Mouse (Mus musculus) left cerebral cortex, adult 8-10 months (tissue): Measurements from ENCODE around the gene Meis2. TPM values are rescaled to one million over a fixed set of nuclear protein-coding genes. Genes with fewer than 3 reads are reported as not detected.

ENCODE experiments used
- DNase-seq, 2 experiments: peaks; one replicate each; pipeline ENCODE4 v3.0.0; 2022; ENCODE audit warnings: low spot score in 2 of 2
- total RNA-seq, 4 experiments: library from RNA; stranded (reverse); gene quantifications; 2 replicates each; pipeline ENCODE4 v1.2.4; 2022

Gene Meis2
- total RNA-seq, 4 experiments from 2014 or later, result 141 to 190 (median 171) TPM

GRCm38 (mm10) chr2:116051906-116052614 lies 13.6 kb downstream of the Meis2 start:
- DNase-seq, result no peak

- no peak for DNase-seq
Measured at GRCm38 (mm10) chr2:116049710-116050109, 15.9 kb downstream of the Meis2 start.

GRCm38 (mm10) chr2:116047365-116047764 lies 18.3 kb downstream of the Meis2 start:
- no peak for DNase-seq

GRCm38 (mm10) chr2:116045048-116045447 lies 20.6 kb downstream of the Meis2 start:
- no peak for DNase-seq

- no peak for DNase-seq
Measured at GRCm38 (mm10) chr2:116042934-116043698, 22.5 kb downstream of the Meis2 start.

- DNase-seq, result no peak
Measured at GRCm38 (mm10) chr2:116042447-116042846, 23.2 kb downstream of the Meis2 start.

- DNase-seq, result no peak
Measured at GRCm38 (mm10) chr2:116041683-116042262, 23.9 kb downstream of the Meis2 start.

- no peak for DNase-seq
Measured at GRCm38 (mm10) chr2:116035345-116035744, 30.3 kb downstream of the Meis2 start.

GRCm38 (mm10) chr2:116028127-116028526 lies 37.5 kb downstream of the Meis2 start:
- DNase-seq, result no peak

- no peak for DNase-seq
Measured at GRCm38 (mm10) chr2:116022876-116023275, 42.8 kb downstream of the Meis2 start.

- DNase-seq, result no peak
Measured at GRCm38 (mm10) chr2:116021931-116022330, 43.7 kb downstream of the Meis2 start.

- no peak for DNase-seq
Measured at GRCm38 (mm10) chr2:116021046-116021445, 44.6 kb downstream of the Meis2 start.

- DNase-seq, result no peak
Measured at GRCm38 (mm10) chr2:116020451-116020951, 45.1 kb downstream of the Meis2 start.

- DNase-seq, result no peak
Measured at GRCm38 (mm10) chr2:116019959-116020358, 45.7 kb downstream of the Meis2 start.

- DNase-seq, result no peak
Measured at GRCm38 (mm10) chr2:116019466-116019794, 46.2 kb downstream of the Meis2 start.

GRCm38 (mm10) chr2:116018781-116019465 lies 46.7 kb downstream of the Meis2 start:
- DNase-seq, result peak in 1 of 2 experiments; percentile 17

- DNase-seq, result no peak
Measured at GRCm38 (mm10) chr2:116015520-116015919, 50.1 kb downstream of the Meis2 start.

GRCm38 (mm10) chr2:116010469-116010868 lies 55.2 kb downstream of the Meis2 start:
- DNase-seq, result no peak

- DNase-seq, result no peak
Measured at GRCm38 (mm10) chr2:116010061-116010460, 55.6 kb downstream of the Meis2 start.

- DNase-seq, result peak in 1 of 2 experiments; percentile 18
Measured at GRCm38 (mm10) chr2:116009097-116009970, 56.3 kb downstream of the Meis2 start.

GRCm38 (mm10) chr2:116002354-116002753 lies 63.3 kb downstream of the Meis2 start:
- DNase-seq, result no peak
